Mouse (Mus musculus): ENCODE measurements at regions not wholly inside any gene's neighbourhood (a gene's known extent, or its start where the extent isn't known, plus 50 kb on each side); places are given as distances from the start of the nearest gene placed in this dataset.

- no peak for TF ChIP-seq CTCF (conservative IDR thresholded peaks at IDR 0.05 in 1 of 2, IDR thresholded peaks at IDR 0.05 in 1 of 2; ENCODE audit: low read depth in 2 of 2, low read length in 2 of 2)
- no peak for TF ChIP-seq POLR2A (IDR thresholded peaks at IDR 0.05; ENCODE audit: low read depth, low read length)
- no peak for TF ChIP-seq IRF4 (IDR thresholded peaks at IDR 0.05; ENCODE audit: low read depth, low read length)
- no peak for TF ChIP-seq HCFC1 (IDR thresholded peaks at IDR 0.05; ENCODE audit: low read depth, low read length)
- TF ChIP-seq SMC3 (IDR thresholded peaks at IDR 0.05; ENCODE audit: low read depth, low read length): no peak
- no peak for TF ChIP-seq TBP (conservative IDR thresholded peaks at IDR 0.05; ENCODE audit: low read depth, low read length)
Measured at GRCm38 (mm10) chr19:60074986-60075385, 131.5 kb upstream of the Rab11fip2 start.
